Mouse (Mus musculus) liver, adult 2 months (tissue): Measurements from ENCODE around the gene Armc6. TPM values are rescaled to one million over a fixed set of nuclear protein-coding genes. Genes with fewer than 3 reads are reported as not detected.

Experiments used
- DNase-seq: peaks from one replicate; pipeline ENCODE4 v3.0.0-alpha.2; 2011; ENCODE audit warnings: low read depth, low spot score; ENCODE audit errors: extremely low read depth
- H3K27ac ChIP-seq: fragments of 200-500 bp; replicated peaks from 2 replicates; pipeline ENCODE4 v1.5.1; 2012; ENCODE audit warnings: low read depth, mild to moderate bottlenecking, control low read depth, inconsistent platforms, low read length; ENCODE audit not compliant: insufficient read depth
- H3K27me3 ChIP-seq: fragments of 200-500 bp; 2 replicates; pipeline ENCODE4 v1.6.1; 2012; ENCODE audit warnings: mild to moderate bottlenecking, moderate library complexity, low read length, inconsistent platforms; ENCODE audit not compliant: control insufficient read depth, insufficient read depth
- H3K36me3 ChIP-seq: fragments of 200-500 bp; 2 replicates; pipeline ENCODE4 v1.6.1; 2012; ENCODE audit warnings: low read length, inconsistent platforms; ENCODE audit not compliant: control insufficient read depth, insufficient read depth
- H3K4me1 ChIP-seq: fragments of 200-500 bp; 2 replicates; pipeline ENCODE4 v1.6.1; 2011; ENCODE audit warnings: low read length; ENCODE audit not compliant: control insufficient read depth, insufficient read depth
- H3K4me3 ChIP-seq: fragments of 200-500 bp; 2 replicates; pipeline ENCODE4 v1.5.1; 2011; ENCODE audit warnings: low read depth, mild to moderate bottlenecking, control low read depth, low read length, moderate library complexity; ENCODE audit not compliant: insufficient read depth
- H3K79me2 ChIP-seq: fragments of 200-500 bp; 2 replicates; pipeline ENCODE4 v1.6.1; 2012; ENCODE audit warnings: inconsistent platforms, mild to moderate bottlenecking, low read length, moderate library complexity; ENCODE audit not compliant: control insufficient read depth, insufficient read depth
- H3K9ac ChIP-seq: fragments of 200-500 bp; 2 replicates; pipeline ENCODE4 v1.6.1; 2012; ENCODE audit warnings: low read depth, mild to moderate bottlenecking, control low read depth, inconsistent platforms, low read length
- CTCF ChIP-seq: fragments of 200-500 bp; IDR thresholded peaks from 2 replicates; pipeline ENCODE4 v1.5.1; 2011; ENCODE audit warnings: low read depth, low read length, control low read depth
- POLR2A ChIP-seq: fragments of 200-500 bp; IDR thresholded peaks from 2 replicates; pipeline ENCODE4 v1.6.1; 2011; ENCODE audit warnings: low read length, control low read depth; ENCODE audit not compliant: insufficient read depth; ENCODE audit errors: extremely low read depth
- WGBS: fragments of 180-500 bp; shearing (Covaris S2); methylation state at CpG from one replicate; pipeline ENCODE4 v1.1.7; 2018; 5-methylcytosine and 5-hydroxymethylcytosine counted together
- polyA plus RNA-seq: library from polyadenylated mRNA; depleted of rRNA; stranded (reverse); fragments of >200 nt; gene quantifications from 2 replicates; pipeline ENCODE4 v1.2.3, GENCODE M21; 2012
- total RNA-seq: library from RNA; depleted of rRNA; stranded (reverse); fragments of >200 nt; gene quantifications from 2 replicates; pipeline ENCODE4 v1.2.3, GENCODE M21; 2014

Gene Armc6
- total and polyA plus RNA-seq, 2 experiments: 4.4 to 9.6 TPM

DNA sequence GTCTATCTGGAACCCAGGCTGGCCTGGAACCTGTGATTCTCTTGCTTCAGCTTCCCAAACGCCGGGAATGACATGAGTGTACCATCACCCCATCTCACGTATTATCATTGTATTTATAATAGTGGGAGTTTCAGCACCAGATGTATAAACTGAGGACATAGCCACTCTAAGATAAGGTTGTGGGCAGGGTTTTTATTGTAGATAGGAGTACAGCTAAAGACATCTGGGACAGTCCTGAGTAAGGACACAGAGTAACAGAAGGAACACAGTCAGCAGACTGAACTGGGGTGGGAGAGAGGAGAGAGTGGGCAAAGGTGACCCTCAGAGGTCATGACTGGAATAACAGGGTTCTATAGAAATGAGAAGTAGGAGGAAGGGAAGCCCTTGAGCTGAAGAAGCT lies 33.4 kb upstream of the Armc6 start:
- H3K36me3 ChIP-seq: peaks cover 4% of the 10 kb centered on the region; the same call in 1 of the 2 replicates
- no peak overlapping the region for H3K9ac ChIP-seq
- no peak for DNase-seq
- H3K79me2 ChIP-seq: no peaks in the 10 kb centered on the region
- 88% methylated on average over 3 of the region's 3 CpGs for WGBS
- no peak overlapping the region for H3K4me3 ChIP-seq
- TF ChIP-seq CTCF (no peak), POLR2A (no peak)
- no peak overlapping the region for H3K27ac ChIP-seq
- H3K4me1 ChIP-seq: no peaks in the 10 kb centered on the region; the same call in 1 of the 2 replicates
- no peaks in the 10 kb centered on the region for H3K27me3 ChIP-seq

GRCm38 (mm10) chr8:70259043-70259442 lies 24.8 kb upstream of the Armc6 start:
- no peaks in the 10 kb centered on the region for H3K79me2 ChIP-seq
- TF ChIP-seq CTCF (no peak), POLR2A (no peak)
- H3K36me3 ChIP-seq: peaks cover 6% of the 10 kb centered on the region; the same call in 1 of the 2 replicates
- no peak for DNase-seq
- no peak overlapping the region for H3K9ac ChIP-seq
- H3K4me3 ChIP-seq: no peak overlapping the region
- 81% methylated on average over 2 of the region's 2 CpGs for WGBS
- H3K4me1 ChIP-seq: no peaks in the 10 kb centered on the region
- H3K27me3 ChIP-seq: no peaks in the 10 kb centered on the region
- H3K27ac ChIP-seq: no peak overlapping the region

GRCm38 (mm10) chr8:70258600-70258999 lies 24.3 kb upstream of the Armc6 start:
- TF ChIP-seq POLR2A: no peak
- Histone ChIP-seq H3K79me2 (no peaks in the 10 kb centered on the region), H3K36me3 (peaks cover 9% of the 10 kb centered on the region; the same call in 1 of the 2 replicates), H3K27ac (no peak overlapping the region), H3K27me3 (no peaks in the 10 kb centered on the region), H3K9ac (no peak overlapping the region), H3K4me1 (no peaks in the 10 kb centered on the region), H3K4me3 (no peak overlapping the region)
- DNase-seq: no peak
- WGBS: 75% methylated on average over 5 of the region's 5 CpGs

DNA sequence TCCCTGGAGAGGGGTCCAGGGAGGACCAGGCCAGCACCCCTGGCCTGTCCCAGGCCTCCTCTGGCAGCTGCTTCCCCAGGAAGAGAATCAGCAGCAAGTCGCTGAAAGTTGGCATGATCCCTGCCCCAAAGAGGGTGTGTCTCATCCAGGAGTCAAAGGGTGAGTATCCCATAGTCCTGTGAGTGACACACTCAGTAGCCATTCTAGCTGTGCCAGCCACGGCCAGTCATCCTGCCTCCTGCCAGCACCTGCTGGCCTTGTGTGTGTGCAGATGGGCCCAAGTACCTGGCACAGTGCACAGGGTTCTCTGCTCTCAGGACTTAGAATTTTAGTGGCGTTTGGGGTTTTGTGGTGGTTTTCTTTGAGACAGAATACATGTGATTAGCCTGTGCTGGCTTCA lies 23.2 kb upstream of the Armc6 start:
- Histone ChIP-seq H3K27me3 (no peaks in the 10 kb centered on the region), H3K4me3 (no peak overlapping the region), H3K79me2 (no peaks in the 10 kb centered on the region), H3K27ac (no peak overlapping the region), H3K4me1 (no peaks in the 10 kb centered on the region), H3K9ac (no peak overlapping the region), H3K36me3 (peaks cover 15% of the 10 kb centered on the region; the same call in 1 of the 2 replicates)
- 57% methylated on average over 3 of the region's 3 CpGs for WGBS
- peak; percentile 13 for DNase-seq
- TF ChIP-seq POLR2A (no peak), CTCF (no peak)

DNA sequence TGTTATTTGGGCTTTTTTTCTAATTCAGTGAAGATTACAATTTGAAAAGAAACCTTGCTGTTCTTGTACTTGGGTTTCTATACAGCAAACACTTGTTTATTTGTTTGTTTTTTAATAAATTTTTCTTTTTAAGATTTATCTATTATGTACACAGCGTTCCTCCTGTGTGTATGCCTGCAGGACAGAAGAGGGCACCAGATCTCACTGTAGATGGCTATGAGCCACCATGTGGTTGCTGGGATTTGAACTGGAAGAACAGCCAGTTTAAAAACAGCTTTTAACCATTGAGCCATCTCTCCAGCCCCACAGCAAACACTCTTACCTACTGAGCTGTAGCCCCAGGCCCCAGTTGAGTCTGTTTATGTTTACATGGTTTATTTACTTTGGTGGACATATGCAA lies 20.4 kb upstream of the Armc6 start:
- no peaks in the 10 kb centered on the region for H3K79me2 ChIP-seq
- H3K9ac ChIP-seq: no peak overlapping the region
- 69% methylated on average over 1 of the region's 1 CpGs for WGBS
- no peaks in the 10 kb centered on the region for H3K27me3 ChIP-seq
- H3K4me3 ChIP-seq: no peak overlapping the region
- H3K36me3 ChIP-seq: peaks cover 30% of the 10 kb centered on the region; the same call in 1 of the 2 replicates
- TF ChIP-seq CTCF: no peak
- TF ChIP-seq POLR2A: no peak
- H3K27ac ChIP-seq: no peak overlapping the region
- no peaks in the 10 kb centered on the region for H3K4me1 ChIP-seq
- no peak for DNase-seq

DNA sequence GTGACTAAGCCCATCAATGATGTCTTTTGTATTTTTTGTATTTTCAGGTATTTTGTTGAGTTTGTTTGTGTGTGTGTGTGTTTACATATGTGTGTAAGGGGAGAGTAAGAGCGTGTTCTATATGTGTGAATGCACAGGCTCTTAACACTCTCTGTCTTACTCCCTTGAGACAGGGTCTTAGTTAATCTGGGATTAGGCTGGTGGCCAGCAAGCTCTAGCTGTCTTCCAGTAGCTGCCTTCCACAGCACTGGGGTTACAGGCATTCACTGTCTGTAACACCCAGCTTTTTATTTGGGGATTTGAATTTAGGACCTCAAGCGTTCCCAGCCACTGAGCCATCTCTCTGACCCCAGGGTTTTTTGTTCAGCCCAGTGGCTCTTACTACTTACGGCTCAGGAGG lies 13.6 kb upstream of the Armc6 start:
- WGBS: 97% methylated on average over 3 of the region's 3 CpGs
- Histone ChIP-seq H3K79me2 (peaks cover 6% of the 10 kb centered on the region), H3K4me3 (no peak overlapping the region), H3K9ac (no peak overlapping the region), H3K27me3 (no peaks in the 10 kb centered on the region), H3K4me1 (no peaks in the 10 kb centered on the region), H3K36me3 (peaks cover 52% of the 10 kb centered on the region), H3K27ac (no peak overlapping the region)
- TF ChIP-seq CTCF (no peak), POLR2A (no peak)
- no peak for DNase-seq
